Mouse (Mus musculus) ES-E14 (cell line): ENCODE results near the gene Lrch4. TPM values are rescaled to one million over a fixed set of nuclear protein-coding genes. Genes with fewer than 3 reads are reported as not detected.

ENCODE experiments used
- DNase-seq: peaks from one replicate; pipeline ENCODE4 v3.0.0-alpha.2; 2013; ENCODE audit warnings: low read depth, low spot score
- H3K27ac ChIP-seq: 2 replicates; pipeline ENCODE4 v1.5.1; 2012; ENCODE audit warnings: low read depth, mild to moderate bottlenecking, low read length, moderate library complexity, mixed read lengths; ENCODE audit not compliant: poor library complexity, insufficient read depth, severe bottlenecking
- H3K36me3 ChIP-seq: 2 replicates; pipeline ENCODE4 v1.6.1; 2012; ENCODE audit warnings: mild to moderate bottlenecking, low read length, moderate library complexity, mixed read lengths; ENCODE audit not compliant: control insufficient read depth, poor library complexity, insufficient read depth, severe bottlenecking
- H3K4me1 ChIP-seq, 2 experiments: fragments of 150-350 bp in 1 of 2; sonication (generic) in 1 of 2; 2 replicates each; pipeline ENCODE4 v1.6.1; 2012; ENCODE audit warnings: low read length in 2 of 2, mild to moderate bottlenecking in 1 of 2, mixed read lengths in 1 of 2; ENCODE audit not compliant: control insufficient read depth in 2 of 2, insufficient read depth in 2 of 2, poor library complexity in 1 of 2
- H3K4me3 ChIP-seq, 2 experiments: fragments of 150-350 bp in 1 of 2; sonication (generic) in 1 of 2; 2 replicates each; pipeline ENCODE4 v1.5.1; 2012; ENCODE audit warnings: low read length in 2 of 2, low read depth in 1 of 2, mild to moderate bottlenecking in 1 of 2, mixed read lengths in 1 of 2; ENCODE audit not compliant: insufficient read depth in 1 of 2, poor library complexity in 1 of 2, severe bottlenecking in 1 of 2
- H3K9ac ChIP-seq: 2 replicates; pipeline ENCODE4 v1.6.1; 2012; ENCODE audit warnings: low read depth, mild to moderate bottlenecking, low read length, mixed read lengths; ENCODE audit not compliant: poor library complexity, insufficient read depth, severe bottlenecking
- H3K9me3 ChIP-seq: fragments of 150-350 bp; sonication (generic); 2 replicates; pipeline ENCODE4 v1.6.1; 2012; ENCODE audit warnings: low read depth, mild to moderate bottlenecking, low read length; ENCODE audit not compliant: control insufficient read depth, insufficient read depth
- CHD2 ChIP-seq: IDR thresholded peaks from 2 replicates; pipeline ENCODE4 v1.6.1; 2014; ENCODE audit warnings: mild to moderate bottlenecking, low read depth, low read length, inconsistent platforms
- HCFC1 ChIP-seq: IDR thresholded peaks from 2 replicates; pipeline ENCODE4 v1.6.1; 2012; ENCODE audit warnings: low read length, inconsistent platforms, borderline replicate concordance; ENCODE audit not compliant: insufficient read depth
- MAFK ChIP-seq: IDR thresholded peaks from 2 replicates; pipeline ENCODE4 v1.6.1; 2014; ENCODE audit warnings: mild to moderate bottlenecking, low read depth, low read length, inconsistent platforms; ENCODE audit not compliant: insufficient read depth
- ZC3H11A ChIP-seq: IDR thresholded peaks from 2 replicates; pipeline ENCODE4 v1.6.1; 2012; ENCODE audit warnings: low read depth, mild to moderate bottlenecking, inconsistent platforms, low read length, borderline replicate concordance
- ZNF384 ChIP-seq: IDR thresholded peaks from 2 replicates; pipeline ENCODE4 v1.6.1; 2012; ENCODE audit warnings: low read depth, low read length, inconsistent platforms
- in situ Hi-C, 2 experiments: fragments of 600-800 bp; cut with MboI; formaldehyde crosslinking; loops; one replicate each; pipeline ENCODE4 v1.15.1; 2025; ENCODE audit warnings: low sequenced_read_pairs in 2 of 2, inconsistent platforms in 1 of 2; ENCODE audit not compliant: unreplicated experiment in 2 of 2
- total RNA-seq: library from RNA; depleted of rRNA; stranded (reverse); fragments of 300-350 nt; gene quantifications from 2 replicates; pipeline ENCODE4 v1.2.3, GENCODE M21; 2012

Lrch4 gene
- total RNA-seq, 1 experiment: 12.7 TPM

GRCm38 (mm10) chr5:137631591-137631990 is 2.7 kb downstream of the Lrch4 start:
- in situ Hi-C loops: no loop called here
- Histone ChIP-seq H3K4me1 (peaks cover 2 to 23% of the 10 kb centered on the region in 2 experiments; a peak in 3 of 4 replicates), H3K9ac (peak overlapping the region; percentile 50; the same call in 1 of the 2 replicates), H3K9me3 (no peaks in the 10 kb centered on the region), H3K4me3 (peak overlapping the region; percentile 97 to 99; a peak in 3 of 4 replicates), H3K36me3 (peaks cover 21% of the 10 kb centered on the region), H3K27ac (peak overlapping the region; percentile 86)
- no peak for DNase-seq
- TF ChIP-seq ZNF384 (no peak), CHD2 (no peak), MAFK (no peak), ZC3H11A (no peak), HCFC1 (no peak)

- in situ Hi-C loops: no loop called here
- TF ChIP-seq ZC3H11A: no peak
- no peak for TF ChIP-seq HCFC1
- no peak for TF ChIP-seq ZNF384
- TF ChIP-seq MAFK: no peak
- TF ChIP-seq CHD2: no peak
- Histone ChIP-seq H3K9me3 (no peaks in the 10 kb centered on the region), H3K9ac (peak overlapping the region; percentile 54; the same call in 1 of the 2 replicates), H3K4me1 (peaks cover 2 to 29% of the 10 kb centered on the region in 2 experiments; a peak in 3 of 4 replicates), H3K27ac (peak overlapping the region; percentile 42; the same call in 1 of the 2 replicates), H3K36me3 (peaks cover 39% of the 10 kb centered on the region), H3K4me3 (no peak overlapping the region; a peak in 1 of 4 replicates)
- DNase-seq: no peak
These were observed 4.6 kb downstream of the Lrch4 start for GRCm38 (mm10) chr5:137633397-137634084.

GRCm38 (mm10) chr5:137639472-137639871 is 10.6 kb downstream of the Lrch4 start:
- Histone ChIP-seq H3K4me3 (peak overlapping the region; percentile 7 to 24; a peak in 2 of 4 replicates), H3K27ac (no peak overlapping the region), H3K4me1 (peaks cover 7 to 29% of the 10 kb centered on the region in 2 experiments; a peak in 3 of 4 replicates), H3K9me3 (no peaks in the 10 kb centered on the region), H3K36me3 (peaks cover 53% of the 10 kb centered on the region), H3K9ac (peak overlapping the region; percentile 22; the same call in 1 of the 2 replicates)
- no peak for TF ChIP-seq ZNF384
- no peak for TF ChIP-seq ZC3H11A
- no peak for TF ChIP-seq MAFK
- TF ChIP-seq CHD2: no peak
- no peak for TF ChIP-seq HCFC1
- no peak for DNase-seq
- in situ Hi-C loops: no loop called here

- peaks cover 9 to 34% of the 10 kb centered on the region in 2 experiments; a peak in 3 of 4 replicates for H3K4me1 ChIP-seq
- H3K36me3 ChIP-seq: peaks cover 44% of the 10 kb centered on the region
- no peak within 1 kb of the TSS for H3K27ac ChIP-seq
- in situ Hi-C loops: no loop called here
- H3K9ac ChIP-seq: peak within 1 kb of the TSS; percentile 36; the same call in 1 of the 2 replicates
- TF ChIP-seq ZNF384: no peak
- TF ChIP-seq ZC3H11A: no peak
- no peaks in the 10 kb centered on the region for H3K9me3 ChIP-seq
- DNase-seq: peak; percentile 80
- H3K4me3 ChIP-seq: peak within 1 kb of the TSS in 1 of 2 experiments; percentile 22; a peak in 2 of 4 replicates
These were observed 12.1 kb downstream of the Lrch4 start, which contains the start of gene Sap25 for GRCm38 (mm10) chr5:137641054-137641453. Gene Sap25, plus strand, starts transcription at chr5:137641334.
